Mouse (Mus musculus): Measurements from ENCODE around the gene Gdf10. TPM values are rescaled to one million over a fixed set of nuclear protein-coding genes. Genes with fewer than 3 reads are reported as not detected.

Gdf10 gene
- polyA plus RNA-seq, 1 experiment from 2014 or later: 9.4 TPM

- H3K4me1 ChIP-seq (replicated peaks): no peaks in the 10 kb centered on the region
- H3K4me2 ChIP-seq (replicated peaks): no peak overlapping the region
- WGBS: 87% methylated on average over 1 of the region's 1 CpGs
- no peak overlapping the region for H3K27ac ChIP-seq
- no peaks in the 10 kb centered on the region for H3K36me3 ChIP-seq
- no peak overlapping the region for H3K4me3 ChIP-seq (replicated peaks)
- ATAC-seq: no peak
- no peaks in the 10 kb centered on the region for H3K27me3 ChIP-seq (replicated peaks)
- H3K9ac ChIP-seq: no peak overlapping the region
- no peaks in the 10 kb centered on the region for H3K9me3 ChIP-seq
These were observed 20.2 kb upstream of the Gdf10 start for GRCm38 (mm10) chr14:33903199-33903598.

GRCm38 (mm10) chr14:33904851-33905250 is 18.5 kb upstream of the Gdf10 start:
- H3K4me3 ChIP-seq (replicated peaks): no peak overlapping the region
- H3K4me2 ChIP-seq (replicated peaks): no peak overlapping the region
- no peaks in the 10 kb centered on the region for H3K9me3 ChIP-seq
- no peak overlapping the region for H3K27ac ChIP-seq
- no peak overlapping the region for H3K9ac ChIP-seq
- no peaks in the 10 kb centered on the region for H3K27me3 ChIP-seq (replicated peaks)
- H3K36me3 ChIP-seq: no peaks in the 10 kb centered on the region
- H3K4me1 ChIP-seq (replicated peaks): no peaks in the 10 kb centered on the region
- no peak for ATAC-seq

GRCm38 (mm10) chr14:33913727-33914126 is 9.7 kb upstream of the Gdf10 start:
- Histone ChIP-seq H3K4me2 (replicated peaks) (no peak overlapping the region), H3K4me1 (replicated peaks) (0 out of 2 replicates have a peak, but pooled peaks cover 3% of the 10 kb centered on the region), H3K36me3 (no peaks in the 10 kb centered on the region), H3K27me3 (replicated peaks) (no peaks in the 10 kb centered on the region), H3K9ac (no peak overlapping the region), H3K27ac (0 out of 2 replicates have a peak overlapping the region, but pooled peaks have one; percentile 7), H3K4me3 (replicated peaks) (no peak overlapping the region), H3K9me3 (no peaks in the 10 kb centered on the region)
- 40% methylated on average over 3 of the region's 3 CpGs for WGBS
- no peak for ATAC-seq

GRCm38 (mm10) chr14:33914206-33914605 is 9.2 kb upstream of the Gdf10 start:
- no peak overlapping the region for H3K4me2 ChIP-seq (replicated peaks)
- 0 out of 2 replicates have a peak, but pooled peaks cover 3% of the 10 kb centered on the region for H3K4me1 ChIP-seq (replicated peaks)
- H3K36me3 ChIP-seq: no peaks in the 10 kb centered on the region
- H3K27ac ChIP-seq: no peak overlapping the region
- ATAC-seq: no peak
- WGBS: 92% methylated on average over 9 of the region's 9 CpGs
- no peaks in the 10 kb centered on the region for H3K9me3 ChIP-seq
- no peaks in the 10 kb centered on the region for H3K27me3 ChIP-seq (replicated peaks)
- no peak overlapping the region for H3K4me3 ChIP-seq (replicated peaks)
- no peak overlapping the region for H3K9ac ChIP-seq

GRCm38 (mm10) chr14:33920727-33921559 is 2.4 kb upstream of the Gdf10 start:
- Histone ChIP-seq H3K27me3 (replicated peaks) (peaks cover 49% of the 10 kb centered on the region), H3K9ac (no peak overlapping the region), H3K4me2 (replicated peaks) (no peak overlapping the region), H3K36me3 (no peaks in the 10 kb centered on the region), H3K4me3 (replicated peaks) (no peak overlapping the region), H3K27ac (no peak overlapping the region), H3K4me1 (replicated peaks) (peaks cover 6% of the 10 kb centered on the region), H3K9me3 (no peaks in the 10 kb centered on the region)
- 62% methylated on average over 14 of the region's 14 CpGs for WGBS
- no peak for ATAC-seq

GRCm38 (mm10) chr14:33922771-33923167 is 618 bp upstream of the Gdf10 start:
- peak overlapping the region; percentile 55 for H3K4me3 ChIP-seq (replicated peaks)
- H3K9ac ChIP-seq: no peak overlapping the region
- 20% methylated on average over 8 of the region's 8 CpGs for WGBS
- ATAC-seq: no peak
- H3K36me3 ChIP-seq: no peaks in the 10 kb centered on the region
- peaks cover 6% of the 10 kb centered on the region for H3K4me1 ChIP-seq (replicated peaks)
- H3K27me3 ChIP-seq (replicated peaks): peaks cover 53% of the 10 kb centered on the region
- H3K27ac ChIP-seq: no peak overlapping the region
- peak overlapping the region; percentile 96 for H3K4me2 ChIP-seq (replicated peaks)
- no peaks in the 10 kb centered on the region for H3K9me3 ChIP-seq

- Histone ChIP-seq H3K9ac (no peak overlapping the region), H3K27ac (no peak overlapping the region), H3K4me2 (replicated peaks) (no peak overlapping the region), H3K36me3 (no peaks in the 10 kb centered on the region), H3K9me3 (no peaks in the 10 kb centered on the region), H3K27me3 (replicated peaks) (peaks cover 19% of the 10 kb centered on the region; the same call in 1 of the 2 replicates), H3K4me1 (replicated peaks) (no peaks in the 10 kb centered on the region), H3K4me3 (replicated peaks) (no peak overlapping the region)
- WGBS: 43% methylated on average over 17 of the region's 17 CpGs
- no peak for ATAC-seq
These were observed 8.5 kb downstream of the Gdf10 start for GRCm38 (mm10) chr14:33931853-33932252.

- ATAC-seq: no peak
- no peak overlapping the region for H3K27ac ChIP-seq
- no peak overlapping the region for H3K9ac ChIP-seq
- H3K9me3 ChIP-seq: no peaks in the 10 kb centered on the region
- H3K27me3 ChIP-seq (replicated peaks): peaks cover 19% of the 10 kb centered on the region; the same call in 1 of the 2 replicates
- no peaks in the 10 kb centered on the region for H3K36me3 ChIP-seq
- H3K4me1 ChIP-seq (replicated peaks): no peaks in the 10 kb centered on the region
- H3K4me3 ChIP-seq (replicated peaks): no peak overlapping the region
- 63% methylated on average over 10 of the region's 10 CpGs for WGBS
- no peak overlapping the region for H3K4me2 ChIP-seq (replicated peaks)
These were observed 9.7 kb downstream of the Gdf10 start for GRCm38 (mm10) chr14:33932935-33933703.

GRCm38 (mm10) chr14:33933778-33934317 is 10.5 kb downstream of the Gdf10 start:
- Histone ChIP-seq H3K4me3 (replicated peaks) (no peak overlapping the region), H3K4me2 (replicated peaks) (no peak overlapping the region), H3K4me1 (replicated peaks) (no peaks in the 10 kb centered on the region), H3K36me3 (no peaks in the 10 kb centered on the region), H3K27me3 (replicated peaks) (peaks cover 19% of the 10 kb centered on the region; the same call in 1 of the 2 replicates), H3K9ac (no peak overlapping the region), H3K27ac (no peak overlapping the region), H3K9me3 (no peaks in the 10 kb centered on the region)
- WGBS: 42% methylated on average over 5 of the region's 5 CpGs
- ATAC-seq: no peak

- Histone ChIP-seq H3K27me3 (replicated peaks) (no peaks in the 10 kb centered on the region), H3K4me1 (replicated peaks) (no peaks in the 10 kb centered on the region), H3K4me3 (replicated peaks) (no peak overlapping the region), H3K9me3 (no peaks in the 10 kb centered on the region), H3K36me3 (no peaks in the 10 kb centered on the region), H3K4me2 (replicated peaks) (peak overlapping the region; percentile 30; the same call in 1 of the 2 replicates), H3K27ac (no peak overlapping the region), H3K9ac (0 out of 2 replicates have a peak overlapping the region, but pooled peaks have one; percentile 26)
- WGBS: 31% methylated on average over 9 of the region's 9 CpGs
- peak; percentile 51 for ATAC-seq
These were observed 15.7 kb downstream of the Gdf10 start for GRCm38 (mm10) chr14:33939117-33939516.

- Histone ChIP-seq H3K4me1 (replicated peaks) (no peaks in the 10 kb centered on the region), H3K27ac (no peak within 1 kb of the TSS), H3K36me3 (no peaks in the 10 kb centered on the region), H3K9ac (no peak within 1 kb of the TSS), H3K27me3 (replicated peaks) (no peaks in the 10 kb centered on the region), H3K4me3 (replicated peaks) (no peak within 1 kb of the TSS), H3K4me2 (replicated peaks) (no peak within 1 kb of the TSS), H3K9me3 (no peaks in the 10 kb centered on the region)
- ATAC-seq: no peak
- 55% methylated on average over 8 of the region's 8 CpGs for WGBS
These were observed 17.4 kb downstream of the Gdf10 start, which contains the start of gene Gdf2 for GRCm38 (mm10) chr14:33940739-33941138. Gene Gdf2 (plus strand): TSS chr14:33941039.

- no peak overlapping the region for H3K9ac ChIP-seq
- 70% methylated on average over 5 of the region's 5 CpGs for WGBS
- ATAC-seq: no peak
- no peaks in the 10 kb centered on the region for H3K9me3 ChIP-seq
- no peak overlapping the region for H3K4me2 ChIP-seq (replicated peaks)
- no peaks in the 10 kb centered on the region for H3K4me1 ChIP-seq (replicated peaks)
- H3K36me3 ChIP-seq: no peaks in the 10 kb centered on the region
- H3K4me3 ChIP-seq (replicated peaks): no peak overlapping the region
- H3K27me3 ChIP-seq (replicated peaks): no peaks in the 10 kb centered on the region
- no peak overlapping the region for H3K27ac ChIP-seq
These were observed 18.8 kb downstream of the Gdf10 start for GRCm38 (mm10) chr14:33942222-33942621.
